29 mouse cellular contexts compared by ENCODE assay signal in the genomic region with DNA sequence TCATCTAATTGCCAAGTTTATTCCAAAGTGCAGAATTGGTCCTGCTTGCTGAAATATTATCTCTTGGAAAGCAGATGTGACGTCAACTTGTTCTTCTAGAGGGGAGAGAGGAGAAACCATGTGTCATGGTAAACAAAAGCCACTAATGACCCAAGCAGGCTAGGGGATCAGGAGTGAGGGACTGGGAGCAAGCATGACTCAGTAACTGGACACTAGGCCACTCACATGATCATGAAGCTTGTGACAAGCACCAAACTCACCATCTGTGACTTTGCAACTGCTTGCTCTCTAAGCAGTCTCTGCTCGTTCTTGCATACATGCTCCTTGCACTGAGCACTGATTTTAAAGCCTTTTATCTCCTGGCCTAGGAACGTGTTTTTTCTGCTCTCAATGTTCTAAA.
DNase-seq lines count a peak whose midpoint lies in the region; ATAC-seq lines count a peak whose summit lies in the region.
"Had no signal": no experiment of that assay in that cellular context is flagged by ENCODE, and none has a peak within 500 bp of the region (broad histone marks: within the 10 kb centered on the region; RNA-seq: fewer than 3 reads in every experiment).

No protein-coding gene starts in this region.

- peaks cover 14% of the 10 kb centered on the region for H3K4me1 ChIP-seq in hindbrain, embryonic 10.5 days (replicated peaks)
- 0 out of 2 replicates have a peak, but pooled peaks cover 8% of the 10 kb centered on the region for H3K4me1 ChIP-seq in hindbrain, embryonic 13.5 days (replicated peaks)
- no peaks in the 10 kb centered on the region for H3K4me1 ChIP-seq in kidney, embryonic 16.5 days (ENCODE audit: insufficient read depth, low read length)
- H3K4me1 ChIP-seq: embryonic facial prominence, embryonic 10.5 days; embryonic facial prominence, embryonic 13.5 days; forebrain, embryonic 15.5 days; heart, embryonic 10.5 days; heart, embryonic 13.5 days; hindbrain, embryonic 12.5 days had no signal

- no peak overlapping the region for H3K4me2 ChIP-seq in hindbrain, embryonic 13.5 days
- H3K4me2 ChIP-seq in kidney, embryonic 16.5 days (replicated peaks; ENCODE audit: low read depth, low read length), result no peak overlapping the region
- H3K4me2 ChIP-seq: embryonic facial prominence, embryonic 13.5 days; forebrain, embryonic 12.5 days; forebrain, embryonic 15.5 days; heart, embryonic 13.5 days; hindbrain, embryonic 12.5 days had no signal

- no peaks in the 10 kb centered on the region for H3K36me3 ChIP-seq in hindbrain, embryonic 10.5 days
- H3K36me3 ChIP-seq in hindbrain, embryonic 13.5 days, result no peaks in the 10 kb centered on the region
- H3K36me3 ChIP-seq in kidney, embryonic 16.5 days (ENCODE audit: insufficient read depth, low read length), result no peaks in the 10 kb centered on the region
- H3K36me3 ChIP-seq: embryonic facial prominence, embryonic 10.5 days; embryonic facial prominence, embryonic 13.5 days; forebrain, embryonic 12.5 days; forebrain, embryonic 15.5 days; G1E; heart, embryonic 10.5 days; heart, embryonic 13.5 days; hindbrain, embryonic 12.5 days had no signal

- H3K27me3 ChIP-seq in hindbrain, embryonic 10.5 days (ENCODE audit: insufficient read depth, poor library complexity, severe bottlenecking), result no peaks in the 10 kb centered on the region
- H3K27me3 ChIP-seq in hindbrain, embryonic 13.5 days, result no peaks in the 10 kb centered on the region
- H3K27me3 ChIP-seq in kidney, embryonic 16.5 days (ENCODE audit: insufficient read depth, low read length), result no peaks in the 10 kb centered on the region
- H3K27me3 ChIP-seq: CH12.LX; embryonic facial prominence, embryonic 13.5 days; forebrain, embryonic 12.5 days; forebrain, embryonic 15.5 days; heart, embryonic 13.5 days; hindbrain, embryonic 12.5 days had no signal

- H3K27ac ChIP-seq in hindbrain, embryonic 10.5 days, result 0 out of 2 replicates have a peak overlapping the region, but pooled peaks have one; percentile 5
- H3K27ac ChIP-seq in hindbrain, embryonic 13.5 days, result no peak overlapping the region
- no peak overlapping the region for H3K27ac ChIP-seq in kidney, embryonic 16.5 days (ENCODE audit: low read length)
- H3K27ac ChIP-seq: embryonic facial prominence, embryonic 10.5 days; embryonic facial prominence, embryonic 13.5 days; forebrain, embryonic 12.5 days; forebrain, embryonic 15.5 days; heart, adult 2 months; heart, embryonic 10.5 days; heart, embryonic 13.5 days; hindbrain, embryonic 12.5 days had no signal

- no peak overlapping the region for H3K4me3 ChIP-seq in hindbrain, embryonic 10.5 days
- no peak overlapping the region for H3K4me3 ChIP-seq in hindbrain, embryonic 13.5 days
- H3K4me3 ChIP-seq in kidney, embryonic 16.5 days (ENCODE audit: low read length), result no peak overlapping the region
- H3K4me3 ChIP-seq: embryonic facial prominence, embryonic 10.5 days; embryonic facial prominence, embryonic 13.5 days; erythroblast, embryonic 14.5 days; forebrain, embryonic 12.5 days; forebrain, embryonic 15.5 days; heart, adult 2 months; heart, embryonic 10.5 days; heart, embryonic 13.5 days; hindbrain, embryonic 12.5 days had no signal

- no peak for DNase-seq in hindbrain, embryonic 10.5 days (ENCODE audit: low spot score)
- DNase-seq in kidney, postnatal 4 days, result no peak
- DNase-seq in 3T3-L1 (ENCODE audit: low read depth, low spot score), result peak; percentile 27
- DNase-seq in skeletal muscle tissue, adult 2 months (ENCODE audit: low read depth, low spot score), result peak; percentile 3
- no peak for DNase-seq in urinary bladder, adult 2 months (ENCODE audit: low spot score)
- DNase-seq: adrenal gland, adult 8-10 months; adrenal gland, postnatal 25 days; B cell, adult 2 months; cerebellum, adult 11-12 months; cerebellum, adult 8-10 months; cerebellum, postnatal 10 days; cerebellum, postnatal 36 days; embryo, embryonic 11 days; gastrocnemius, postnatal 36 days; heart, adult 2 months; heart, postnatal 14 days; heart, postnatal 4 days had no signal

- 68% methylated on average over 3 of the region's 3 CpGs for WGBS in hindbrain, embryonic 10.5 days
- 59% methylated on average over 3 of the region's 3 CpGs for WGBS in hindbrain, embryonic 13.5 days
- 37% methylated on average over 3 of the region's 3 CpGs for WGBS in kidney, embryonic 16.5 days

- H3K9me3 ChIP-seq in hindbrain, embryonic 10.5 days, result no peaks in the 10 kb centered on the region
- no peaks in the 10 kb centered on the region for H3K9me3 ChIP-seq in hindbrain, embryonic 13.5 days
- H3K9me3 ChIP-seq in kidney, embryonic 16.5 days (ENCODE audit: low read length), result no peaks in the 10 kb centered on the region
- H3K9me3 ChIP-seq: embryonic facial prominence, embryonic 10.5 days; embryonic facial prominence, embryonic 13.5 days; forebrain, embryonic 12.5 days; forebrain, embryonic 15.5 days; heart, embryonic 10.5 days; heart, embryonic 13.5 days; hindbrain, embryonic 12.5 days had no signal

- H3K9ac ChIP-seq in hindbrain, embryonic 13.5 days, result no peak overlapping the region
- no peak overlapping the region for H3K9ac ChIP-seq in kidney, embryonic 16.5 days (replicated peaks; ENCODE audit: low read length)
- H3K9ac ChIP-seq: embryonic facial prominence, embryonic 13.5 days; forebrain, embryonic 12.5 days; forebrain, embryonic 15.5 days; heart, embryonic 13.5 days; hindbrain, embryonic 12.5 days had no signal

- ATAC-seq in hindbrain, embryonic 13.5 days (ENCODE audit: low FRiP score), result no peak
- ATAC-seq in kidney, embryonic 16.5 days (ENCODE audit: low FRiP score, low TSS enrichment), result peak; percentile 51; the same call in 1 of the 2 replicates
- ATAC-seq: forebrain, embryonic 15.5 days had no signal

Comparison
In these comparisons a context has a peak if more than half of its experiments do, and no peak if none do; other contexts are left out.
1. DNase-seq: peak in 3T3-L1 (single experiment) and skeletal muscle tissue, adult 2 months (single experiment); none in hindbrain, embryonic 10.5 days (single experiment), kidney, postnatal 4 days (0 of 2) and urinary bladder, adult 2 months (single experiment).